Mouse (Mus musculus) lung, postnatal 36 days (tissue): ENCODE data around the gene Smpdl3b.
A peak's percentile ranks its signal among the peaks of the same experiment; 100 is the strongest.
"Not testable (repeated sequence)": the region's sequence is repeated elsewhere in the genome, so short reads cannot be mapped to it uniquely, and the experiment has no call there.

Experiments
- DNase-seq: peaks from one replicate; pipeline ENCODE4 v3.0.0; 2022; ENCODE audit warnings: mixed read lengths

Smpdl3b gene

DNA sequence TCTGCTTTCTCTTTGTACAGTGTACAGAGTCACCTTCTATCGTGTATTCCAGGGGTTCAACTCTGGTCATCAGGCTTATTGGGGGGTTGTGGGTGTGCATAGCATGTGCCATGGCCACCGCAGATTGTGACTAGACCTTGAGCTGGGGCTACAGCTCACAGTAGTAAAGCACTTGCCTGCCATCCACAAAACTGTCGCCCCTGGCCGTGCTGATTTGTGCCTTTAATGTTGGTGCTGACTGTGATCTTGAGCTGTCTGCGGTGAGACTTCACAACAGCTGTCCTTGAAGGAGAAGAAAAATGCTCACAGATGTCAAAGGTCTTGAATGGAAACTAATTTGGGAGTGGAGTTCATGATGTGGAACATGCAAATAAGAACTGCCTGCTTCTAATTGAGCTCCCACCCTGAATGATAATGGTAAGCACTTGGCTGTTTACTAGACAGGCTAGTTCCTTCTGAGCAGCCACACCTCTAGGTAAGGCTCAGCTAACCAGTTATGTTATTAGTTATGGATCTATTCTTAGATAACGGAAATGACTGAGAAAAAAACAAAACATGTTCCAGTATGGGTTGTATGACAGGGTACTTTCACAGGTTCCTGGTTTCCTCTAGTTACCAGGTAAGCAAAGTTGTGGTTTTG, 21.6 kb upstream of the Smpdl3b start:
- DNase-seq, result no peak

- DNase-seq, result peak; percentile 88
Observed at GRCm38 (mm10) chr4:132776764-132777163, 19.7 kb upstream of the Smpdl3b start.

GRCm38 (mm10) chr4:132774905-132775304, 17.9 kb upstream of the Smpdl3b start:
- DNase-seq, result no peak

DNA sequence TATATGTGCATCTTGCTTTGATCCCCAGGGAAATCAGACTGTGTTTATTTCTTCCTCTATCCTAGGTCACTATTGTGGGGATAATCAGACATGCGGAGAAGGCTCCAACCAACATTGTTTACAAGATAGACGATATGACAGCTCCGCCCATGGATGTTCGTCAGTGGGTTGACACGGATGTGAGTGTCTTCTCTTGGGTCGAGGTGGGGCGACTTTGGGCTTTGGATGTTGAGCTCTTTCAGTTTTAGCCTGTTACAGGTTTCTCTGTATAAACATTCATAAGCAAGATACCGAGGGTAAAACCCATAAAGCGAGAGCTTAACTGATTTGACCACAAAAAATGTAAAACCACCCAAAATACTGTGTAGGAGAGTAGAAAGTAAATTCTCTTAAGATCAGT, 14.7 kb upstream of the Smpdl3b start:
- DNase-seq, result no peak

- DNase-seq, result peak; percentile 100
Observed at GRCm38 (mm10) chr4:132767914-132768876, 11.1 kb upstream of the Smpdl3b start, which contains the start of gene Rpa2. Gene Rpa2 (plus strand): TSS chr4:132768332.

- DNase-seq, result not testable (repeated sequence)
Observed at GRCm38 (mm10) chr4:132763125-132763524, 6.1 kb upstream of the Smpdl3b start.

- DNase-seq, result no peak
Observed at GRCm38 (mm10) chr4:132762602-132763001, 5.5 kb upstream of the Smpdl3b start.

DNA sequence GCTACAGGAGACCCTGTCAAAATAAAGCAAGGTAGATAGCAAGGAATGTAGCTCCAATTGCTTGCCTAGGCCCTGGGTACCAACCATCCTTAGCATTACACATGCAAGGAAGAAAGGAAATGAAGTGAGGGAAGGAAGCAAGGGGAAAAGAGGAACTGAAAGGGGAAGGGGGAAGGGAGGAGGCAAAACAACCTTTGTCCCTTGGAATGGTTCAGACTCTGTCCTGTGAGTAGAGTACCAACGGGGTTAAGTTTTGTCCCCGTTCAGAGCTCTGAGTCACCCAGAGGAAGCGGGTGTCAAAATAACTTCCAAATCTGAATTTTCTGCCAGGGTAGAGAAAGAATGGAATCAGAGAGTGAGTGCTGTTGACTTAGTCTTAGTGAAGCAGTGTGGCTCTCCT, 3.2 kb upstream of the Smpdl3b start:
- DNase-seq, result peak; percentile 32

GRCm38 (mm10) chr4:132757633-132758351, 740 bp upstream of the Smpdl3b start:
- DNase-seq, result no peak

DNA sequence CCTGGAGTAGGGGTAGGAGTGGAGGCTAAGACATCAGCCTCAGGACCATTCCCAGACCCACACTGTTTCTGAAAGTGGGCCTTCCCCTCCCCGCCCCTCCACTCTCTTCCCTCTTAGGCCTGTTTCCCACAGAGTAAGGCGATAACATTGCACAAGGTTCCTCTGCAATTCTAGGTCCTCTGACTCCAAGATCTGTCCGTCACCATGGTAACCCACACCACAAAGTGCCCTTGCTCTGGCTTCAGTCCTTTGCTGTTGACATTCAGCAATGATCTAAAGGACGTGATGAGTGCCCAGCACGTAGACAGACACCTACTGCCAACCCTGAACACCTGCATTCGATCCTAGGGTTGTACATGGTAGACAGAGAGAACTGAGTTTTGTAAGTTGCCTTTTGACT, 4.1 kb downstream of the Smpdl3b start:
- peak; percentile 65 for DNase-seq

DNA sequence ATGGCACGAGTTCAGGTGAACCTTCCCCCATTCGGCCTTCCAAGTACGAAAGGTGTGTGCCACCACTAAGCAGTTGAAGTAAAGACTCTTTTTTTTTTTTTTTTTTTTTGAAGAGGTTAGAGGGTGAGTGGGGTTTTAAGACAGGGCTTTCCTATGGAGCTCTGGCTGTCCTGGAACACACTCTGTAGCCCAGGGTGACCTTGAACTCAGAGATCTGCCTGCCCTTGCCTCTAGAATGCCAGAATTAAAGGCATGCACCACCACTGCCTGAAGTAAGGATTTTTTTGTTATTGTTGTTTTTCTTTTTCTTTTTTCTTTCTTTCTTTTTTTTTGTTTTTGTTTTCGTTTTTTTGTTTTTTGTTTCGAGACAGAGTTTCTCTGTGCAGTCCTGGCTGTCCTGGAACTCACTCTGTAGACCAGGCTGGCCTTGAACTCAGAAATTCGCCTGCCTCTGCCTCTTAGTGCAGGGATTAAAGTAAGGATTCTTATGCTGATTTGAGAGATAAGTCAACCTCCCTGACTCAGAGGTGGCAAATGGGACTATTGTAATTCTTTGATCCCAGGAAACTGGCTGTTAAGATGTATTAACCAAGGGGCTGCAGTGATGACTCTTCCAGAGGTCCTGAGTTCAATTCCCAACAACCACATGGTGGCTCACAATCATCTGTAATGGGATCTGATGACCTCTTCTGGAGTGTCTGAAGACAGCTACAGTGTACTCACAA, 7.6 kb downstream of the Smpdl3b start:
- no peak for DNase-seq

- peak; percentile 46 for DNase-seq
Observed at GRCm38 (mm10) chr4:132748778-132749177, 8.3 kb downstream of the Smpdl3b start.

DNA sequence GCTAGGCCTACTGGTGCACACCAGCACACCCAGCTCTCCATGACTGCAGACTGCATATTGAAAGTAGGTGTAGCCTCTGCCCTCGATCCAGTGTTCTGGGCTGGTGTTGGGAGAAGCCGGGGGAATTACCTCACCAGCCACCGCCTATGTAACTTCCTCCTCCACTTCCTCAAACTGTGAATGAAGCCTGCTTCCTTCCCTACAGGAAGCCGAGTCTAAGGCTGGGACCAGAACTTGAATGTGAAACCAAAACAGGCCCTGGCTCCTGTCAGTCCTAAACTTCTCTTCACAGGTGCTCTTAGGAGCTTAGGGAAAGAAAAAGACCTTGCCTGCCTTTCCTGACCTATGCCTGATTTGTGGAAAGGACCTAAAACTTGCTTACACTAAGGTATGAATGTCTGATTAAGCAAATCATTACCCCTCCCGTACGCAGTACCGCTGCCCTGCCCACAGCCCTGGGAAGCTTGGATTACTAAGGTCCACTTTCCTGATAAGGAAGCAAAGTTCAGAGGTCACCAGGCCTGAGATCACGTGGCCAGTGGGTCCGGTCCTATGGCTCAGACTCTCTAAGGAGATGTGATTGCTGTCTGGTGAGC, 9.3 kb downstream of the Smpdl3b start:
- DNase-seq, result peak; percentile 87

DNA sequence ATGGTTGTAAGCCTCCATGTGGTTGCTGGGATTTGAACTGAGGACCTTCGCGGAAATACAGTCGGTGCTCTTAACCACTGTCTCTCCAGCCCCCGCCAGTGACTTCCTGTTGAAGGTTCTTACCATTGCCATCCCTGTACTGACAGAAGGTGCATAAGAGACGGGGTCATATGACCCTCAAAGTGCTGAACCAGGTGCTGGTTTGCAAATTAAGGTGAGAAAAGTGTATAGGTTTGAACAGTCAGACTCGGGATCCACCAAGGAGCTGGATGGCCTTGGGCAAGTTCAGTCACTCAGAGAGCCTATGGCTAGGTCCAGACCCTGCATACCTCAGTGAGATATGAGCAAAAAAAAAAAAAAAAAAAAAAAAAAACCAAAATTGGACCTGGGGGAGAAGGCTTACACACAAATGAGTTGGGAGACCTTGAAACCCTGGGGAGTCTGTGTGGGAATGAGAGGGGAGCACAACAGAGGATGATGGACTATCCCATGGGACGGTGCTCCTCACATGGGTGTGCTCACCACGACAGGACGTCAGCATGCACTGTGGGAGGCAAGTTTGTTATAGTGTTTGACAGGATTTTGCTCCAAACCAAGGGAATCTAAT, 10.0 kb downstream of the Smpdl3b start:
- no peak for DNase-seq

DNA sequence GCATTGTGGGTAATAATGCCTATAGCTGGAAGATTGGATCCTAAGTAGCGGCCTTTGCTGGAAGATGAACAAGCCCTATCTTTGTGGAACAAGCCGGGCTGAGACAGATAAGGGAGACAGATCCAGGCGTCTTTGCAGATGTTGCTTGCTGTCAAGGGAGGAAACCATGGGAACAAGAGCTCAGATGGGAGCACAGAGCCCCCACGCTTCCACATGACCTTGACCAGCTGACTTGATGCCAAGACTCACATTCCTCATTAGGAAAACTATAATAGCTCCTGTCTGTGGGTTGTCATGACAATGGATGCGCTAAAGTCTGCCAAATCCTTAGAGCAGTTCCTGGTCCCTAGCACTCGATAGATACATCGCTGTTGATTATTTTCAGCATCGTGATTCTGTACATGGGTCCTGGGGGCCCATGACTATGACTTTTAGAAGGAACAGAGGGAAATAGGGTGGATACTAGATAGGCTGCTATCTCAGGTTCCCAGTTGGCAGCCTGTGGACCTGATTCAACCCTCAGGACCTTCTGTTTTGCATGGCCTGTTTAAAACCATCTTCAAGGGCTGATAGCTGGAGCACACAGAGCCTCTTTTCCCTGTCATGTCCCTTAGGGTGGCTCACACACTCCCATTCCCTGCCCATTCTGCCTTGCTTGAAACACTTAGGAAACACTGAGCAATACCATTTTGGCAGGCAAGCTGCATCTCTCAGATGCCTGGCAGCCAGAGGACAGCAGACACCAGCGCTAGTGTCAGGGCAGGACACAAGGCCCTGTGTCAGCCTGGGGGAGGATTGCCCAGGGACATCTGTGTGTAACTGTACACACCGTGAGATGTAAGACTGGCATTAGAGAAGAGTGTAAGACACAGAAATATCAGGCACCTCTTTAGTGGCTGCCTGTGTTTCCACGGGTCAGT, 12.8 kb downstream of the Smpdl3b start:
- DNase-seq, result no peak

- no peak for DNase-seq
Observed at GRCm38 (mm10) chr4:132741491-132741890, 15.6 kb downstream of the Smpdl3b start.

DNA sequence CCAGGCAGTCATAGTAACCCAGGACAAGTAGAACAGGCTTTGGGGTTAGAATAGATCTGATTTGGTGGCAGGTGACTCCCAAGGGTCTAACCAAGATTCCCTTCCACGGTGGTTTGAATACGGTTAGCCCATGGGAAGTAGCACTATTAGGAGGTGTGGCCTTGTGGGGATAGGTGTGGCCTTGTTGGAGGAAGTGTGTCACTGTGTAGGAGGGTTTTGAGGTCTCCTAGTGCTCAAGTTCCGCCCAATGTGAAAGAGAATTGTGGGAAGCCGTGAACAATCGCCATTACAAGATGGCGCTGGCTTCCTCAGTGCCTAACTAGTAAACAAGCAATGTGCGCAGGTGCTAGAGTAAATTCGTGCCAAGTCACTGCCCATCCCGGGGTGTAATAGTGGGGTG, 19.9 kb downstream of the Smpdl3b start:
- DNase-seq, result not testable (repeated sequence)

- no peak for DNase-seq
Observed at GRCm38 (mm10) chr4:132735894-132736293, 21.2 kb downstream of the Smpdl3b start.

- no peak for DNase-seq
Observed at GRCm38 (mm10) chr4:132735389-132735788, 21.7 kb downstream of the Smpdl3b start.

- DNase-seq, result no peak
Observed at GRCm38 (mm10) chr4:132734766-132735165, 22.3 kb downstream of the Smpdl3b start.
